Mouse (Mus musculus): Measurements from ENCODE around the gene Loxl4. TPM values are rescaled to one million over a fixed set of nuclear protein-coding genes. Genes with fewer than 3 reads are reported as not detected.

The Loxl4 gene
- polyA plus RNA-seq, 1 experiment, result 0.63 TPM

DNA sequence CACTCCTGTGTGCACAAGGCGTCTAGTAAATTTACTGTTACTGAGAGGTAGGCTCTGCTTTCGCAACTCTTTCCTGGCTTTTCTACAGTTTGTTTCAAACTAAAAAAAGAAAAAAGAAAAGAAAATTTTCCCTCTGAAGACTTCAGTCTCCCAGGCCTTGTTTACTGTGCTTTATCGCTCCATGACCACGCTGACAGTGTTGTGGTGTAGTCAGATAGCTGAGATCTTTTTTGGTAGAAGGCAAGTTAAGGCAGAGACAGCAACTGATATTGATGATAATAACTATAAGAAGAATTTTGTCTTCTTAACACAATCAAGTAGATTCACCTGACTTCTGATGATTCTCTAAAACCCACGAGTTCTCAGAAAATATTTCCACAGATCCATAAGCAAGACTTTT, 28.9 kb downstream of the Loxl4 start:
- no peak for TF ChIP-seq POLR2A (IDR thresholded peaks at IDR 0.05; ENCODE audit: borderline replicate concordance, extremely low read depth, insufficient read depth, insufficient read length, poor library complexity, severe bottlenecking)
- no peak for TF ChIP-seq CTCF (IDR thresholded peaks at IDR 0.05; ENCODE audit: borderline replicate concordance, extremely low read depth, insufficient read depth, insufficient read length)
- no peak for DNase-seq (ENCODE audit: low read depth)

DNA sequence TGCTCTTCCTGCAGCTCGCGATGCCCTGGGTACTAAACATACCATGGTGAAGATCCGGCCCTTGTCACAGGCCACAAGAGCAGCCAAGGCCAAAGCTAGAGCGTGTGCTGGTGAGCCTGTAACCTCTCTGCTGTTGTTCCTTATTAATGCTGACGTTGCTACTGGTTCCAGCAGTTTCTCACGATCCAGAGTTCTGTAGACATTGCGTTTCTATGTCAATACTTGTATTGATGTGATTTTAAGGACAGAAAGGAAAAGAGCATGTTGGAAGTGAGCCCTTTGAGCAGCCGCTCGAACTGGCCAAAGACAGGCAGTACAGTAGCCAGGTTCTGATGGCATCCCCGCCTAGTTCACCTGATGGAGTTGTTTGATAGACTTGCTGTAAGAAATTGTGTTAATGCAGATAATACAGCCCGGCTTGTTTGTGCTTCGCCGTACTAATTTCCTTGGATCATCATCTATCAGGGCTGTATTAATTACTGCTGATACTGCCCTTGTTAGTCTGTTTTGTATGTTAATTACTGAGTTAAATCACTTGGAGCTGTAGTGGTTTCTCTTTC, 29.7 kb downstream of the Loxl4 start:
- TF ChIP-seq POLR2A (IDR thresholded peaks at IDR 0.05; ENCODE audit: borderline replicate concordance, extremely low read depth, insufficient read depth, insufficient read length, poor library complexity, severe bottlenecking), result no peak
- no peak for TF ChIP-seq CTCF (IDR thresholded peaks at IDR 0.05; ENCODE audit: borderline replicate concordance, extremely low read depth, insufficient read depth, insufficient read length)
- no peak for DNase-seq (ENCODE audit: low read depth)

DNA sequence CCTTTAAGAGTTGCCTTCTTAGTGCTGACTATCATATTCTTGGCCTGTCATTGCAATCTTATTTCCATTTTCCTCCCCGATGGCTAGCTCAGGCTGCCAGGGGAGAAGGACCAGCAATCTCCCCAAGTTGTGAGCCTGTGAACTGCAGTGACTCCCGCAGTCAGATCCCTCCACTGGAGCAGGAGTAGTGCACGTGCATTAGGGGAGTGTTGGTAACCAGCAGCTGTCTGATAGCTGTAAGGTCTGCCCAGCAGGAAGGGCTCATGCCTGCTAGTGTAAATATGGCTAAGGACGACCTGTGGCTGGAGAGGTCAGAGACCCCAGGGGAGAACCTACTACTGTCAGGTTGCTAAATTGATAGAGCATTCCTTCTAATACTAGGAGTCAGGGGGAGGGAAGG, 31.9 kb downstream of the Loxl4 start:
- no peak for DNase-seq (ENCODE audit: low read depth)
- TF ChIP-seq CTCF (IDR thresholded peaks at IDR 0.05; ENCODE audit: borderline replicate concordance, extremely low read depth, insufficient read depth, insufficient read length) (no peak), POLR2A (IDR thresholded peaks at IDR 0.05; ENCODE audit: borderline replicate concordance, extremely low read depth, insufficient read depth, insufficient read length, poor library complexity, severe bottlenecking) (no peak)

DNA sequence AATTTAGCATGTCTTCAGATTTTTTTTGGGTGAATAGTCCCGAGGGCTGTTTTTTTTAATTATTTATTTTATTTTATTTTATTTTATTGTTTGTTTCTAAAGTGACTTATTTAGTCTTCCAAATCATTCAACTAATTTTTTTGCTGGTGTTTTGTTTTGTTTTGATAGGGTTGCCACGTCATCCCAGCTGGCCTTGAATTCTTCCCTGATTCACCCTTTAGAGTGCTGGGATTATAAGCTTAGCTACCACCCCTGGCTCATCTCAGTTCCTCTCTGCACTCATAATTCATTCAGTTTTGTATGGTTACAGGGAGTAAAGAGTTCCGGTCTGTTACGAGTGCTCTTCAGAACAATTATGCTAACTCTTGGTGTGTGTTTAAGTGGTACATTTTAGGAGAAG, 34.0 kb downstream of the Loxl4 start:
- no peak for DNase-seq (ENCODE audit: low read depth)
- TF ChIP-seq CTCF (IDR thresholded peaks at IDR 0.05; ENCODE audit: borderline replicate concordance, extremely low read depth, insufficient read depth, insufficient read length), result no peak
- TF ChIP-seq POLR2A (IDR thresholded peaks at IDR 0.05; ENCODE audit: borderline replicate concordance, extremely low read depth, insufficient read depth, insufficient read length, poor library complexity, severe bottlenecking), result no peak

DNA sequence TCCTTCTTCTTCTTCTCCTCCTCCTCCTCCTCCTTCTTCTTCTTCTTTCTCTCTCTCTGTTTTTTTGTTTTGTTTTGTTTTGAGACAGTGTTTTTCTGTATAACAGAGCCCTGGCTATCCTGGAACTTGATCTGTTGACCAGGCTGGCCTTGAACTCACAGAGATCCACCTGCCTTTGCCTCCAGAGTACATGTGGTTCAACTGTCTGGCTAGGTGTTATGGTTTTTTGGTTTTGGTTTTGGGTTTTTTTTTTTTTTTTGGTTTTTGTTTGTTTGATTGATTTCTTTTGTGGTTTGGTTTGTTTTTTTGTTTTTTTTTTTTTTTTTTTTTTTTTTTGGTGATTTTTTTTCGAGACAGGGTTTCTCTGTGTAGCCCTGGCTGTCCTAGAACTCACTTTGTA, 35.8 kb downstream of the Loxl4 start:
- DNase-seq (ENCODE audit: low read depth), result no peak
- TF ChIP-seq POLR2A (IDR thresholded peaks at IDR 0.05; ENCODE audit: borderline replicate concordance, extremely low read depth, insufficient read depth, insufficient read length, poor library complexity, severe bottlenecking), result no peak
- TF ChIP-seq CTCF (IDR thresholded peaks at IDR 0.05; ENCODE audit: borderline replicate concordance, extremely low read depth, insufficient read depth, insufficient read length), result no peak

DNA sequence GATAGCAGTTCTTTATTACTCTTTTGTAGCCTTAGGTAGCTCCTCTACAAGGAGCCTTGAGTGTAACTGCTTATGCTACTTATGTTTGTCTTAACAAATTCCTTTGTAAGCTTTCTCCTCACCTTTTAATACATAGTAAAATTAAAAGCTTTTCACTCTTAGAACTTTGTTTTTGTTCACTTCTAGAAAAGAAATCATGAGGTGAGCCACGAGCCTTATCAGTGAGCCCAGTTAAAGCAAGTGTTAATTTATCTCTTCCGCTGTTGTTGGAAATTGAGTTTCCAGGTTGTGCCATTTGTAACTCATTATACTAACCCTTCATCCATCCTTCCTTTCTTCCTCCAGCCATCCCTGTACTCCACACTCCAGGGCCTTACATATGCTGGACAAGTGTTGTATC, 37.3 kb downstream of the Loxl4 start:
- no peak for DNase-seq (ENCODE audit: low read depth)
- TF ChIP-seq CTCF (IDR thresholded peaks at IDR 0.05; ENCODE audit: borderline replicate concordance, extremely low read depth, insufficient read depth, insufficient read length), result no peak
- TF ChIP-seq POLR2A (IDR thresholded peaks at IDR 0.05; ENCODE audit: borderline replicate concordance, extremely low read depth, insufficient read depth, insufficient read length, poor library complexity, severe bottlenecking), result no peak

DNA sequence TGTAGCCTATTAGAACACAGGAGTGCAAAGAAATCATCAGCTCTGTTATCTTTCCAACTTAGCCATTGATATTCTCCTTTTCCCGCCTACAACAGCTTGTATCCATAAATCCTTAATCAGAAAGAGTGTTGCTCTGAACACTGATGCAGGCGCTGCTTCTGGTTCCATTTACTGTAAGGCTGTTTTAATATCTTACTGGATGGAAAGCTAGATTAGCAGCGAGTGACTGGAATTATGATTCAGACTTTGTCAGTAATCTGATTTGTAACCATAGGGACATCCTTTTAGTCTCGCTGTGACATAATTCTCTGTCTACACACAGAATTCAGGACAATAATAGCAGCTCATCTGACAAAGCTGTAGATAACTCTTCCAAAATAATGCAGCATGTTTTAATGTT, 41.3 kb downstream of the Loxl4 start:
- DNase-seq (ENCODE audit: low read depth), result peak; percentile 56
- no peak for TF ChIP-seq POLR2A (IDR thresholded peaks at IDR 0.05; ENCODE audit: borderline replicate concordance, extremely low read depth, insufficient read depth, insufficient read length, poor library complexity, severe bottlenecking)
- no peak for TF ChIP-seq CTCF (IDR thresholded peaks at IDR 0.05; ENCODE audit: borderline replicate concordance, extremely low read depth, insufficient read depth, insufficient read length)

DNA sequence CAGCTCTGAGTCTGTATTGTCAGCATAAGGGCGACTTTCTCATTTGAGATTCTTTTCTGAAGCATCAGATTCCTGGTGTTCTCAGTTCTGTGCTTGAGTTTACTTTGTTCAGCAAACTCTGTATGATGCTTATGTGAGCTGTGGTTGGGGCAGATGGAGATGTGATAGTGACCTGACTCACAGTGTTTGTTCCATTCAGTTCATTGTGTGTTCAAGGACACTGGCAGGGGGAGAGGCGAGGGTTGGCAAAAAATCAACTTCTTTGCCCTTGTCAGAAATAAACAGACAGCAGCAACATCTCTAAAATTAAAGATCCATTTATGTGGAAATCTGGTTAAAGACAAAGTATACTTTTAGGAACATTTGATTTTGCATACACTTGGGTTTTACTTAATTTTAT, 43.5 kb downstream of the Loxl4 start:
- peak; percentile 34 for DNase-seq (ENCODE audit: low read depth)
- no peak for TF ChIP-seq CTCF (IDR thresholded peaks at IDR 0.05; ENCODE audit: borderline replicate concordance, extremely low read depth, insufficient read depth, insufficient read length)
- no peak for TF ChIP-seq POLR2A (IDR thresholded peaks at IDR 0.05; ENCODE audit: borderline replicate concordance, extremely low read depth, insufficient read depth, insufficient read length, poor library complexity, severe bottlenecking)

DNA sequence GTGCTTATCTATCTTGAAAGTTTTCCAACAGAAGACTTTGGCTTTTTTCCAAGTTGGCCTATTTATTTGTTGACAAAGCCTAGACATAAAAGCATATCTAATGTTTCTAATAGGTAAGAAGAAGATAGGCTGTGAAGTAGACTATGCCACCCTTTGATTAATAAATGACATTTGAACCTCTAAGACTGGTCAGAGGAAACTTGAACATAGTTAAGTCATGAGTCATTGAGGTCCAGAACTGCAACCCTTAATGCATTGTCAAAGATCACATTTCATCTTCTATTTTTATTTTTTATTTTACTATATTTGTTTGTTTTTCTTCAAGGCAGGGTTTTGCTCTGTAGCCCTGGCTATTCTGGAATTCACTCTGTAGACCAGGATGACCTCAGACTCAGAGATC, 45.6 kb downstream of the Loxl4 start:
- DNase-seq (ENCODE audit: low read depth), result no peak
- TF ChIP-seq POLR2A (IDR thresholded peaks at IDR 0.05; ENCODE audit: borderline replicate concordance, extremely low read depth, insufficient read depth, insufficient read length, poor library complexity, severe bottlenecking) (no peak), CTCF (IDR thresholded peaks at IDR 0.05; ENCODE audit: borderline replicate concordance, extremely low read depth, insufficient read depth, insufficient read length) (no peak)

DNA sequence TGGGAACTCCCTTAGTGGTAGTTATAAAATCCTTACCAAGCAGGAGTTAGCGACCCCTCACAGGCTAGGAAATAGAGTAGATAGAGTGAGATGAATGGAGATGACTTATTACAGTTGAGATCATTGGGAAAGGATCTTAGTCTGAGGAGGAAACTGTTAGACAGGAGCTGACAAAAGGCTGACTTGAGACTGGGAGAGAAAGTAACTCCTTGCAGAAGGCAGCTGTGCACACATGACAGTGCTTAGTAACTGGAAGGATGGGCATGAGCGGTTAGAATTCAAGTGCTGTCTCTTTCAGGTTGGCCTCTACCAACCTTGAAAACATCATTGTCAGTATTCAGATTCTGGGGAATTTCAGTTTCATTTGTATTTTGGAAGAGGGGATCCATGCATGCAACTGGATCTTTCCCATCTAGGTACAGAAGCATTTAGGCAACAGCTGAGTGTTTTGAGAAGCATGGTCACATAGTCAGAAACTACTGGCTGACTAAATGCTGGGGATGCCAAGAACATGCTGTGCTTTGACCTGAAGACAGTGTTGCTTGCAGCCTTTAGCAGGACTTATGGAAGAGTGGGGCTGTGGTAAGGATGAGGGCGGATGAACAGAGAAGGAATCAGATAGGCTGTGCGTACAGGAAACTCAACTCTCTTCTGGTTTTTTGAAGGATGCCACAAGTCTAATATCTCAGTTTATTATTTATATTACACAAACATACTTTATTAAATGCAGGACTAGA, 46.2 kb downstream of the Loxl4 start:
- TF ChIP-seq CTCF (IDR thresholded peaks at IDR 0.05; ENCODE audit: borderline replicate concordance, extremely low read depth, insufficient read depth, insufficient read length) (no peak), POLR2A (IDR thresholded peaks at IDR 0.05; ENCODE audit: borderline replicate concordance, extremely low read depth, insufficient read depth, insufficient read length, poor library complexity, severe bottlenecking) (no peak)
- no peak for DNase-seq (ENCODE audit: low read depth)

DNA sequence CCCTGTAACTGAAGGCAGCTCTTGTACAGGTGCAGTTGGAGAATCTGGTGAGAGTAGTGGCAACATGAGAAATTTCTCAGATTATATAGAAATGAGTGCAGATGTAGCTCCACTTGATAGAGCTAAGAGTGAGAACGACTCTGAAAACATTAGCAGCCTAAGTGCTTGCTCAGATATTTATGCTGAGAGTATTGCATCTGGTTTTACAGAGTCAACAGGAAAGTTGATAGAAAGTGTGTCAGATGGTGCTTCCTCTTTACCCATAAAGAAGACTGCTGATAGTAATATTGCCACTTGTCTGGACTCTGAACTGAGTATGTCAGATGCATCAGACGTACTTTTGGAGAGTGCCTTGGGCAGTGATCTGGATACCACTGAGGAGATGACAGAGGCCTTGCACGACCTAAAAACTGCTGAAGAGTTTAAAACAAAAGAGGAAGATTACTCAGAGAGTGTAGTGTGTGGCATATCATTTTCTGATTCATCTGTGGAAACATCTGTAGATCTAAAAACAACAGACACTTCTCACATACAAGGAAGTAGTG, 48.8 kb downstream of the Loxl4 start:
- DNase-seq (ENCODE audit: low read depth), result no peak
- TF ChIP-seq CTCF (IDR thresholded peaks at IDR 0.05; ENCODE audit: borderline replicate concordance, extremely low read depth, insufficient read depth, insufficient read length) (no peak), POLR2A (IDR thresholded peaks at IDR 0.05; ENCODE audit: borderline replicate concordance, extremely low read depth, insufficient read depth, insufficient read length, poor library complexity, severe bottlenecking) (no peak)

DNA sequence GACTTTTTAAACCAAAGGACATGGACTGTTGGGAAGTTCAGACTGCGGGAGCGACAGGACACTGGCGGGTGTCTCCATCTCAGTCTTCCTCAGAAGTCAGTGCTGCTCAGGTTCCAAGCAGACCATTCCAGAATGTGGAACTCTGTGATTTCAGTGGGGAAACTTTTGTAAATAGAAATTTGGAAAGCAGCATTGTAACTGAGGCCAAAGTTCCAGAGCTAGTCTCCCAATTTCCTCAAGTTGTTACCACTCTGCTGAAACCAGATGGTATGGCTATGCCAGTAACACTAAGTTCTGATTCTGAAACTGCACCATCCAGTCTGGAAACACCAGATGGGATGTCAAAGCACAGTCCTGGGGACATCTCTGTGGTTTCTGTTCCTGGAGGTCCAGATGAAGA, 49.6 kb downstream of the Loxl4 start:
- no peak for DNase-seq (ENCODE audit: low read depth)
- no peak for TF ChIP-seq POLR2A (IDR thresholded peaks at IDR 0.05; ENCODE audit: borderline replicate concordance, extremely low read depth, insufficient read depth, insufficient read length, poor library complexity, severe bottlenecking)
- TF ChIP-seq CTCF (IDR thresholded peaks at IDR 0.05; ENCODE audit: borderline replicate concordance, extremely low read depth, insufficient read depth, insufficient read length), result no peak
